Mouse (Mus musculus): ENCODE results near the gene Oxct2a. TPM values are rescaled to one million over a fixed set of nuclear protein-coding genes. Genes with fewer than 3 reads are reported as not detected.

Oxct2a gene
- total RNA-seq (2023) = 0.23 TPM in 1 of 2 replicates, not detected in the other

DNA sequence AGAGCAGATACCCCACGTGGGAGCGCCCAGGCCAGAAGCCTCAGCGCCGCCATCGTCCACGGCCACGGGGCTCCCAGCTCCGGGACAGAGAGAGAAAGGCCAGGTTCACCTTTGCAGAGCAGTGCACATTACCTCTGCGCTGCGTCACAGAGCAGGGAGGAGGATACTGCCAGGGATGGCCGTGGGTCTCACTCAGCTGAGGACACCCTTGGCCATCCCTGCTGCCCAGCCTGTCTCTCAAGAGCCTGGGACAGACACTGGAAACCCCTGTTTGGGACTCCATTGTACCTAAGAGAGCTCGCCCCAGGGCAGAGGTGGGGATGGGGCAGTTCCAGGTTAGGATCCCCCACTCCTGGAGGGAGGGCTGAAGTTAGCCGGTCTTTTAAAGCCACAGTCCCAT, at the start of gene Oxct2a:
Oxct2a (minus strand) TSS at position 101 of the 400 bp plus-strand sequence.

DNA sequence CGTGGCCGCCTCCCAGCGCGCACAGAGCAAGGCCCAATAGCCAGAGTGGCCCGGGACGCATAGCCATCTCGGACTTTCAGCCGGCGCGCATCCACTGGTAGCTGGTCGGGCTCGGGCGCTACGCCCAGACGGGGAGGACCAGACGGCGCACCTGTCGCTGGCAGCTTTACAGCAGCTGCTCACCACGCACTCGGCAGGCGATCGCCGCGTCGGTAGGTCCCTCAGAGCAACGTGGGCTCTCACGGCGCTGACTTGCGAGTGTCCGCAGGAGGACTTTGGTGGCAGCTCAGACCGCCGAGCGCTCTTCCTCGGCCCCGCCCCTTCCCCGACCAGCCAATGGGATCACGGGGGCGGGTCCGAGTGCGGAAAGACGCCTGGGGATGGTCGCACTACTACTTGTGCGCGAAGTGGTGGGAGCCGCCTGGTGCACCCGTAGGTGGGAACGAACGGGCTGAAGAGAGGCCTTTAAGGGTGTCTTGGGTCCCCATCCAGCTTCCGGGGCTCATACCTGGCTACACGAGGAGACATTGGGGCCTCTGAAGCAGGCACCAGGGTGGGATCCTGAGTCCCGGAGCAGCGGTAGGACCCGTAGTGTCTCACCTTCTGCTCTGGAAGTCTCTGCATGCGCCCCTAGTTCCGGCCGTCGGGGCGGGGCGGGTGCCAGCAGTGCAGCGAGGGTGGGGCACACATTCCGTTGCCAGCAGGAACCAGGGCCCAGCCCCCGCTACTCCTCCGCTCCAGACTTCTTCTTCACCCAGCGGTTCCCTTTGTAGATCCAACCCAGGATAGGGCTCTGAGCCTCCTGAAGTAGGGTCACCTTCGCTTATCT, 19.4 kb upstream of the Oxct2a start, which contains the start of gene Bmp8a:
Bmp8a (minus strand) TSS at position 611 of the 829 bp plus-strand sequence.

Other genes starting within 250 kb of the Oxct2a start
- not detected in 2 replicates for gene Bmp8b, start 218.5 kb downstream of the Oxct2a start, total RNA-seq (2023)
- not detected in 2 replicates for gene Oxct2b, start 207.4 kb downstream of the Oxct2a start, total RNA-seq (2023)
- 16.3 and 18.4 TPM in 2 replicates for gene Ppie, start 183.7 kb downstream of the Oxct2a start, total RNA-seq (2023)
- not detected in 2 replicates for gene Hpcal4, start 140.4 kb downstream of the Oxct2a start, total RNA-seq (2023)
- not detected in 2 replicates for gene Nt5c1a, start 122.1 kb downstream of the Oxct2a start, total RNA-seq (2023)
- gene Heyl, start 90.1 kb downstream of the Oxct2a start, total RNA-seq (2023) = 0.09 TPM in 1 of 2 replicates, not detected in the other
- 32.1 and 41.8 TPM in 2 replicates for gene Pabpc4, start 61.3 kb downstream of the Oxct2a start, total RNA-seq (2023)
- gene Bmp8a, start 19.6 kb upstream of the Oxct2a start, total RNA-seq (2023) = 0.73 and 0.77 TPM in 2 replicates